Mouse (Mus musculus) midbrain, embryonic 11.5 days (tissue): ENCODE measurements at regions not wholly inside any gene's neighbourhood (a gene's known extent, or its start where the extent isn't known, plus 50 kb on each side); places are given as distances from the start of the nearest gene placed in this dataset.

Experiments used
- ATAC-seq: fragments of 200-750 bp; cut with Nextera tagmentation; 2 replicates; pipeline ENCODE4 v1.8.0; 2017; ENCODE audit warnings: moderate TSS enrichment, moderate library complexity; ENCODE audit not compliant: low FRiP score
- DNase-seq: peaks from one replicate; pipeline ENCODE4 v3.0.0; 2015; ENCODE audit warnings: low spot score; ENCODE audit errors: missing footprints
- H3K27ac ChIP-seq: fragments of 300-500 bp; sonication (generic); 2 replicates; pipeline ENCODE4 v1.5.1; 2014; ENCODE audit warnings: low read depth, low read length
- H3K27me3 ChIP-seq: fragments of 300-500 bp; sonication (generic); 2 replicates; pipeline ENCODE4 v1.6.1; 2014; ENCODE audit warnings: mild to moderate bottlenecking, low read length, moderate library complexity, mixed read lengths; ENCODE audit not compliant: control insufficient read depth, insufficient read depth
- H3K36me3 ChIP-seq: fragments of 300-500 bp; sonication (generic); 2 replicates; pipeline ENCODE4 v1.6.1; 2014; ENCODE audit warnings: mild to moderate bottlenecking, low read length, moderate library complexity, mixed read lengths; ENCODE audit not compliant: control insufficient read depth, insufficient read depth
- H3K4me1 ChIP-seq: fragments of 300-500 bp; sonication (generic); 2 replicates; pipeline ENCODE4 v1.6.1; 2014; ENCODE audit warnings: low read length; ENCODE audit not compliant: control insufficient read depth, insufficient read depth
- H3K4me2 ChIP-seq: fragments of 300-500 bp; sonication (generic); 2 replicates; pipeline ENCODE4 v1.6.1; 2014; ENCODE audit warnings: mild to moderate bottlenecking, moderate library complexity
- H3K4me3 ChIP-seq: fragments of 300-500 bp; sonication (generic); 2 replicates; pipeline ENCODE4 v1.5.1; 2014; ENCODE audit warnings: low read depth, low read length
- H3K9ac ChIP-seq: fragments of 300-500 bp; sonication (generic); 2 replicates; pipeline ENCODE4 v1.6.1; 2014; ENCODE audit warnings: low read length
- H3K9me3 ChIP-seq: fragments of 300-500 bp; sonication (generic); 2 replicates; pipeline ENCODE4 v1.6.1; 2016; ENCODE audit warnings: low read length; ENCODE audit not compliant: control insufficient read depth
- whole genome bisulfite sequencing: fragments of 180-500 bp; shearing (Covaris S2); extraction: QIAGEN DNeasy Blood & Tissue Kit; methylation state at CpG from one replicate; pipeline ENCODE4 v1.1.7; 2014; 5-methylcytosine and 5-hydroxymethylcytosine counted together

DNA sequence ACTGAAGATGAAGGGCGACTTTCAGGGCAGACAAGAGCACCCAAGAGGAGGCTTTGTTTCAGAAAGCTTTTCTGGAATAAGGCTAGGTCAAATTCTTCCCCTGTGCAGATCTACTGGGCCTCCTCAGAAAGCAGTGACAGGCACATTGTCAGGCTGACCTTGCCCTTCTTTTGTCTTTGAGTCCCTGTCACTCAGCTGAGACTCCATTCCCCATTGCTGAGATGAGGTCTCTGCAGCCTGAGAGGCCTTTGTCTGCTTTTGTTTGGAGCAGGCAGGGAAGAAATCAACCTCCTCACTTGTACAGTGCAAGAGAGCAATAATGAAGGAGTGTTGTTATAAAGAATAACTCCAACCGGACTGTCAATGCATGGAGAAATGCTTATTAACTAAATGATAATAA, 327.4 kb downstream of the Cmpk2 start:
- DNase-seq, result peak; percentile 87

GRCm38 (mm10) chr12:26789336-26789846, 320.4 kb downstream of the Cmpk2 start:
- WGBS, result 91% methylated on average over 10 of the region's 10 CpGs
- Histone ChIP-seq H3K4me3 (no peak overlapping the region), H3K27me3 (no peaks in the 10 kb centered on the region), H3K4me2 (no peak overlapping the region), H3K9ac (no peak overlapping the region), H3K27ac (no peak overlapping the region), H3K9me3 (no peaks in the 10 kb centered on the region), H3K4me1 (no peaks in the 10 kb centered on the region), H3K36me3 (no peaks in the 10 kb centered on the region)
- DNase-seq (no peak), ATAC-seq (no peak)

More for the DNA sequence above, 327.4 kb downstream of the Cmpk2 start:
- no peak overlapping the region for H3K4me3 ChIP-seq
- ATAC-seq, result peak; percentile 61
- H3K27me3 ChIP-seq, result no peaks in the 10 kb centered on the region
- no peaks in the 10 kb centered on the region for H3K36me3 ChIP-seq
- H3K9me3 ChIP-seq, result no peaks in the 10 kb centered on the region
- 36% methylated on average over 2 of the region's 2 CpGs for WGBS
- H3K4me1 ChIP-seq, result peaks cover 8% of the 10 kb centered on the region; the same call in 1 of the 2 replicates
- no peak overlapping the region for H3K9ac ChIP-seq
- H3K4me2 ChIP-seq, result no peak overlapping the region
- peak overlapping the region; percentile 17; the same call in 1 of the 2 replicates for H3K27ac ChIP-seq

GRCm38 (mm10) chr12:26785550-26785949, 316.5 kb downstream of the Cmpk2 start:
- H3K4me3 ChIP-seq, result no peak overlapping the region
- WGBS, result 89% methylated on average over 2 of the region's 2 CpGs
- H3K9me3 ChIP-seq, result no peaks in the 10 kb centered on the region
- no peak overlapping the region for H3K9ac ChIP-seq
- H3K36me3 ChIP-seq, result no peaks in the 10 kb centered on the region
- no peak for ATAC-seq
- H3K4me2 ChIP-seq, result no peak overlapping the region
- DNase-seq, result no peak
- no peaks in the 10 kb centered on the region for H3K4me1 ChIP-seq
- H3K27ac ChIP-seq, result no peak overlapping the region
- H3K27me3 ChIP-seq, result no peaks in the 10 kb centered on the region

- no peaks in the 10 kb centered on the region; the same call in 1 of the 2 replicates for H3K9me3 ChIP-seq
- no peak overlapping the region for H3K4me3 ChIP-seq
- no peak for ATAC-seq
- no peak overlapping the region for H3K9ac ChIP-seq
- 90% methylated on average over 3 of the region's 3 CpGs for WGBS
- H3K4me1 ChIP-seq, result no peaks in the 10 kb centered on the region
- no peak overlapping the region for H3K27ac ChIP-seq
- H3K27me3 ChIP-seq, result no peaks in the 10 kb centered on the region
- DNase-seq, result no peak
- no peak overlapping the region for H3K4me2 ChIP-seq
- H3K36me3 ChIP-seq, result no peaks in the 10 kb centered on the region
Observed at GRCm38 (mm10) chr12:26784426-26784825, 315.4 kb downstream of the Cmpk2 start.

DNA sequence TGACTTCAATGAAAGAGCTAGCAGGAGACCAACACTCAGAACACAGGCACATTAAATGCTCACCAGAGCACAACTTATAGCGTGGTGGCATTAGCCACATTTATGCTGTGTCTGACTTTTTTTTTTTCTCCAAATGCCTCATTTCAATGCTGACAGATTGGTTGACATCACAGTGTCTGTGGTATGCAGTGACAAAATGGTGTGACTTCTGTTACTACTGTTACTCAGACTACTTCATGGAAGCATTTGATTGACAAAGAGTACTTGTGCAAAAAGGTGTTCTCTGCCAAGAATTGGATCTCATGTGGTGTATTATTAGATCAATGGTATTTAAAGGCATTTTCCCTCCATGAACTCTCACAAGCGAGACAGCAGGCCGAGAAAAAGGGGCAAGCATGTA, 314.8 kb downstream of the Cmpk2 start:
- H3K9ac ChIP-seq, result no peak overlapping the region
- no peak for ATAC-seq
- no peaks in the 10 kb centered on the region for H3K4me1 ChIP-seq
- no peak overlapping the region for H3K4me3 ChIP-seq
- no peak overlapping the region for H3K4me2 ChIP-seq
- no peak overlapping the region for H3K27ac ChIP-seq
- no peak for DNase-seq
- no peaks in the 10 kb centered on the region for H3K36me3 ChIP-seq
- H3K9me3 ChIP-seq, result no peaks in the 10 kb centered on the region; the same call in 1 of the 2 replicates
- WGBS, result 93% methylated on average over 3 of the region's 3 CpGs
- H3K27me3 ChIP-seq, result no peaks in the 10 kb centered on the region

GRCm38 (mm10) chr12:26781537-26781936, 312.5 kb downstream of the Cmpk2 start:
- DNase-seq, result no peak
- Histone ChIP-seq H3K4me2 (no peak overlapping the region), H3K4me1 (no peaks in the 10 kb centered on the region), H3K27me3 (no peaks in the 10 kb centered on the region), H3K4me3 (no peak overlapping the region), H3K27ac (no peak overlapping the region), H3K36me3 (no peaks in the 10 kb centered on the region), H3K9me3 (no peaks in the 10 kb centered on the region; the same call in 1 of the 2 replicates), H3K9ac (no peak overlapping the region)
- WGBS, result 88% methylated on average over 3 of the region's 3 CpGs
- no peak for ATAC-seq

- H3K4me1 ChIP-seq, result no peaks in the 10 kb centered on the region
- H3K9me3 ChIP-seq, result no peaks in the 10 kb centered on the region; the same call in 1 of the 2 replicates
- DNase-seq (no peak), ATAC-seq (no peak)
- H3K27ac ChIP-seq, result no peak overlapping the region
- no peak overlapping the region for H3K4me2 ChIP-seq
- no peaks in the 10 kb centered on the region for H3K36me3 ChIP-seq
- no peak overlapping the region for H3K4me3 ChIP-seq
- H3K27me3 ChIP-seq, result no peaks in the 10 kb centered on the region
- H3K9ac ChIP-seq, result no peak overlapping the region
- WGBS, result 50% methylated on average over 3 of the region's 3 CpGs
Observed at GRCm38 (mm10) chr12:26778796-26779195, 309.8 kb downstream of the Cmpk2 start.

DNA sequence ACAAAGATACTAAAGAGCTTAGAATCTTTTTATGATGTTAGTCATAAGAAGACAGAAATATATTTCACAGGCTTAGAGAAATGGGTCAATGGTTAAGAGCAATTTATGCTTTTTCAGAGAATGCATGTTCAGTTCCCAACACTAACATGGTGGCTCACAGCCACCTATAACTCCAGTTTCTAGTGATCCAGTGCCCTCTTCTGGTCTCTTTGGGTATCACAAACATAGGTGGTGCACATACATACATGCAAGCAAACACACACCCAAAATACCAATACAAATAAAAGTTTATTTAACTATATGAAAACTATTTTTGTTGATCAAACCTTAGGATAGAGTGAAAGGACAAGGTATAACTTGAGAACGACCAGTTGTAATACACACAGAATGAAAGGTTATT, 308.0 kb downstream of the Cmpk2 start:
- no peaks in the 10 kb centered on the region for H3K27me3 ChIP-seq
- 96% methylated on average over 1 of the region's 1 CpGs for WGBS
- ATAC-seq, result no peak

DNA sequence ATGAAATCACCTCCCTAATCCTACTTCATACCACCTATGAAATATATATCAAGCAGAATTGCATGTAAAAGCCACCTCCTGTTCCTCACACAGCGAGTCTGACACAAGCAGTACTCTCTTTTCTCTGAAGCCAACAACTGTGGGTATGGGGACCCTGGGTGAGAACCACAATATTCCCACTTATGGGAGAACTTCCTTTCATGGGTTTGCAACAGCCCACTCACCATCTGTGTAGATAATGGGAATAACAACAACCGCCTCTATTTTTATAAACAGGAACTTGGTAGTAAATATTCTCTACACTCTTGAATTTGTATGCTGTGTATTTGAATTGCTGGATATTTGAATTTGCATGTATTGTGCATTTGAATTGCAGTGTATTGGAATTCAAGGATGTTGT, 305.0 kb downstream of the Cmpk2 start:
- Histone ChIP-seq H3K27me3 (no peaks in the 10 kb centered on the region), H3K9ac (no peak overlapping the region), H3K9me3 (no peaks in the 10 kb centered on the region), H3K27ac (no peak overlapping the region), H3K36me3 (no peaks in the 10 kb centered on the region), H3K4me3 (no peak overlapping the region), H3K4me1 (no peaks in the 10 kb centered on the region), H3K4me2 (no peak overlapping the region)
- 96% methylated on average over 2 of the region's 2 CpGs for WGBS
- no peak for ATAC-seq
- peak; percentile 10 for DNase-seq

More for the DNA sequence above, 308.0 kb downstream of the Cmpk2 start:
- Histone ChIP-seq H3K4me3 (no peak overlapping the region), H3K4me1 (no peaks in the 10 kb centered on the region), H3K36me3 (no peaks in the 10 kb centered on the region), H3K9ac (no peak overlapping the region), H3K9me3 (no peaks in the 10 kb centered on the region; the same call in 1 of the 2 replicates), H3K4me2 (no peak overlapping the region), H3K27ac (no peak overlapping the region)
- DNase-seq, result no peak
